Mouse (Mus musculus): ENCODE measurements at regions not wholly inside any gene's neighbourhood (a gene's known extent, or its start where the extent isn't known, plus 50 kb on each side); places are given as distances from the start of the nearest gene placed in this dataset.
"Not testable (repeated sequence)": the region's sequence is repeated elsewhere in the genome, so short reads cannot be mapped to it uniquely, and the experiment has no call there.

GRCm38 (mm10) chr17:59179018-59179417, 165.8 kb upstream of the Nudt12 start:
- ATAC-seq (ENCODE audit: low FRiP score) (no peak), DNase-seq (ENCODE audit: low spot score, missing footprints) (no peak)
- no peaks in the 10 kb centered on the region for H3K4me1 ChIP-seq (ENCODE audit: control insufficient read depth, insufficient read depth, low read length)
- H3K4me2 ChIP-seq: no peak overlapping the region
- no peaks in the 10 kb centered on the region for H3K36me3 ChIP-seq (ENCODE audit: control insufficient read depth, insufficient read depth, low read length)
- no peak overlapping the region for H3K4me3 ChIP-seq (ENCODE audit: low read depth, low read length)
- 81% methylated on average over 2 of the region's 2 CpGs for WGBS
- H3K9ac ChIP-seq (ENCODE audit: low read length): no peak overlapping the region
- H3K27me3 ChIP-seq (ENCODE audit: control insufficient read depth, insufficient read depth, low read length): no peaks in the 10 kb centered on the region
- H3K27ac ChIP-seq (ENCODE audit: low read depth, low read length): no peak overlapping the region
- H3K9me3 ChIP-seq (ENCODE audit: control insufficient read depth, low read length): no peaks in the 10 kb centered on the region

GRCm38 (mm10) chr17:59156345-59156744, 143.2 kb upstream of the Nudt12 start:
- no peak overlapping the region for H3K4me3 ChIP-seq (ENCODE audit: low read depth, low read length)
- no peaks in the 10 kb centered on the region for H3K4me1 ChIP-seq (ENCODE audit: control insufficient read depth, insufficient read depth, low read length)
- no peaks in the 10 kb centered on the region for H3K27me3 ChIP-seq (ENCODE audit: control insufficient read depth, insufficient read depth, low read length)
- no peak for DNase-seq (ENCODE audit: low spot score, missing footprints)
- 81% methylated on average over 2 of the region's 2 CpGs for WGBS
- H3K27ac ChIP-seq (ENCODE audit: low read depth, low read length): no peak overlapping the region
- no peak for ATAC-seq (ENCODE audit: low FRiP score)
- H3K36me3 ChIP-seq (ENCODE audit: control insufficient read depth, insufficient read depth, low read length): no peaks in the 10 kb centered on the region
- H3K9me3 ChIP-seq (ENCODE audit: control insufficient read depth, low read length): no peaks in the 10 kb centered on the region
- H3K4me2 ChIP-seq: no peak overlapping the region
- no peak overlapping the region for H3K9ac ChIP-seq (ENCODE audit: low read length)

GRCm38 (mm10) chr17:59143760-59144157, 130.6 kb upstream of the Nudt12 start:
- Histone ChIP-seq H3K9me3 (ENCODE audit: control insufficient read depth, low read length) (no peaks in the 10 kb centered on the region), H3K36me3 (ENCODE audit: control insufficient read depth, insufficient read depth, low read length) (no peaks in the 10 kb centered on the region)
- 29% methylated on average over 1 of the region's 1 CpGs for WGBS

DNA sequence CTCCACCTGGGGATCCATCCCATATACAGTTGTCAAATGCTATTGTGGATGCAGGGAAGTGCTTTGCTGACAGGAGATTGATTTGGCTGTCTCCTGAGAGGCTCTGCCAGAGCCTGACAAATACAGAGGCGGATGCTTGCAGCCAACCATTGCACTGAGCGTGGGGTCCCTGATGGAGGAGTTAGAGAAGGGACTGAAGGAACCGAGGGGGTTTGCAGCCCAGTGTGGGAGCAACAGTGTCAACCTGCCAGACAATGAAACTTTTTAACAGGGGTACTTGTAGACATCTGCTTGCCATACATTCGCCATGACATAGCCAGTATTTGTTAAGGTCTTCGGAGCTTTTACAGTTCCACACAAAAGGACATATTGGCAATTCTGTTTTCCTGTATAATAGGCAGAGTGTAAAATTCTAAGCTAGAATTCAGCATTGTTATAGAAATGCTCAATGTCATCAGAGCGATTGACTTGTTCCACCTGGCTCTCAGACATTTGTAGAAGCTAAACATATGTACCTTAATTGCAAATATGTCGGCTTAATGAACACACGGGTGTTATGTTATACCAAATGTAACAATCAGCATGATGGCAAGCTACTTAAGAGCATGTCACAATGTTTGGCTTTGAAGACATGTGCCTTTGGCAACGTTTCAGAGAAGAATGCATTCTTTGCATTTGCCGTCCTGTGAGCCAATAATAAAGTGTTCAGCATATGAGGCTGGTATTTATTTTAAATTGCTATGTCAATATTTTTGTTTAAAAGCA, 130.0 kb upstream of the Nudt12 start:
- peaks cover 3% of the 10 kb centered on the region; the same call in 1 of the 2 replicates for H3K4me1 ChIP-seq (ENCODE audit: control insufficient read depth, insufficient read depth, low read length)
- 79% methylated on average over 10 of the region's 10 CpGs for WGBS

More at GRCm38 (mm10) chr17:59143760-59144157, 130.6 kb upstream of the Nudt12 start:
- DNase-seq (ENCODE audit: low spot score, missing footprints): no peak
- Histone ChIP-seq H3K4me2 (no peak overlapping the region), H3K4me1 (ENCODE audit: control insufficient read depth, insufficient read depth, low read length) (peaks cover 3% of the 10 kb centered on the region; the same call in 1 of the 2 replicates), H3K9ac (ENCODE audit: low read length) (no peak overlapping the region), H3K27me3 (ENCODE audit: control insufficient read depth, insufficient read depth, low read length) (no peaks in the 10 kb centered on the region), H3K27ac (ENCODE audit: low read depth, low read length) (no peak overlapping the region), H3K4me3 (ENCODE audit: low read depth, low read length) (no peak overlapping the region)
- ATAC-seq (ENCODE audit: low FRiP score): no peak

GRCm38 (mm10) chr17:59138791-59139190, 125.6 kb upstream of the Nudt12 start:
- no peaks in the 10 kb centered on the region for H3K36me3 ChIP-seq (ENCODE audit: control insufficient read depth, insufficient read depth, low read length)
- H3K27ac ChIP-seq (ENCODE audit: low read depth, low read length): no peak overlapping the region
- 81% methylated on average over 2 of the region's 2 CpGs for WGBS
- no peak overlapping the region for H3K4me3 ChIP-seq (ENCODE audit: low read depth, low read length)
- H3K4me2 ChIP-seq: no peak overlapping the region
- no peaks in the 10 kb centered on the region for H3K4me1 ChIP-seq (ENCODE audit: control insufficient read depth, insufficient read depth, low read length)
- no peak for DNase-seq (ENCODE audit: low spot score, missing footprints)
- no peak overlapping the region for H3K9ac ChIP-seq (ENCODE audit: low read length)
- no peak for ATAC-seq (ENCODE audit: low FRiP score)
- no peaks in the 10 kb centered on the region for H3K9me3 ChIP-seq (ENCODE audit: control insufficient read depth, low read length)
- H3K27me3 ChIP-seq (ENCODE audit: control insufficient read depth, insufficient read depth, low read length): no peaks in the 10 kb centered on the region

More for the DNA sequence above, 130.0 kb upstream of the Nudt12 start:
- Histone ChIP-seq H3K9ac (ENCODE audit: low read length) (no peak overlapping the region), H3K9me3 (ENCODE audit: control insufficient read depth, low read length) (no peaks in the 10 kb centered on the region), H3K36me3 (ENCODE audit: control insufficient read depth, insufficient read depth, low read length) (no peaks in the 10 kb centered on the region), H3K27me3 (ENCODE audit: control insufficient read depth, insufficient read depth, low read length) (no peaks in the 10 kb centered on the region), H3K4me2 (no peak overlapping the region), H3K27ac (ENCODE audit: low read depth, low read length) (no peak overlapping the region), H3K4me3 (ENCODE audit: low read depth, low read length) (no peak overlapping the region)
- ATAC-seq (ENCODE audit: low FRiP score) (no peak), DNase-seq (ENCODE audit: low spot score, missing footprints) (no peak)

GRCm38 (mm10) chr17:59099376-59099775, 86.2 kb upstream of the Nudt12 start:
- WGBS: 10% methylated on average over 5 of the region's 5 CpGs
- Histone ChIP-seq H3K27ac (ENCODE audit: low read depth, low read length) (no peak overlapping the region), H3K4me3 (ENCODE audit: low read depth, low read length) (no peak overlapping the region), H3K27me3 (ENCODE audit: control insufficient read depth, insufficient read depth, low read length) (no peaks in the 10 kb centered on the region), H3K9ac (ENCODE audit: low read length) (no peak overlapping the region), H3K4me1 (ENCODE audit: control insufficient read depth, insufficient read depth, low read length) (no peaks in the 10 kb centered on the region), H3K36me3 (ENCODE audit: control insufficient read depth, insufficient read depth, low read length) (no peaks in the 10 kb centered on the region), H3K4me2 (no peak overlapping the region), H3K9me3 (ENCODE audit: control insufficient read depth, low read length) (no peaks in the 10 kb centered on the region)
- ATAC-seq (ENCODE audit: low FRiP score) (0 out of 2 replicates have a peak, but pooled peaks have one; percentile 44), DNase-seq (ENCODE audit: low spot score, missing footprints) (peak; percentile 89)

DNA sequence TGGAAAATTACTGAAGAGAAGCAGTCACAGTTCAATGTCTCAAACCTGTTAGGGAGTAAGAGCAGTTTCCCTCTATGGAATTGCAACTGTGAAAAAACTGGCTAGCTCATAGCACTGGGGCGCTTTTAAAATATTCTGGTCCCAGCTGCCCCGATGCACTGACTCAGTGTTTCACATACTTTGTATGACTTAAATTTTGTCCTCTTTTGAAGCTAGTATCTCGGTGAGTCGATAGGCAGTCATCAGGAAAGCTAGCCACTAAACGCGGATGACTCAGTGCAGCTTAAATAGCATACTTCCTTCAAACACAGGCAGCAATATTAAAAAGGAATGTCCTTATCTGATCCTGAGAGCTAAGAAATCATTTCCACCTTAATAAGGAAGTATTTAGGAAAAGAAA, 63.7 kb upstream of the Nudt12 start:
- not testable (repeated sequence) for H3K27ac ChIP-seq (ENCODE audit: low read depth, low read length); DNase-seq (ENCODE audit: low spot score, missing footprints); H3K27me3 ChIP-seq (ENCODE audit: control insufficient read depth, insufficient read depth, low read length); H3K4me2 ChIP-seq; H3K4me3 ChIP-seq (ENCODE audit: low read depth, low read length); ATAC-seq (ENCODE audit: low FRiP score); H3K36me3 ChIP-seq (ENCODE audit: control insufficient read depth, insufficient read depth, low read length); H3K9me3 ChIP-seq (ENCODE audit: control insufficient read depth, low read length); H3K9ac ChIP-seq (ENCODE audit: low read length); H3K4me1 ChIP-seq (ENCODE audit: control insufficient read depth, insufficient read depth, low read length)
- WGBS: 94% methylated on average over 2 of the region's 6 CpGs

DNA sequence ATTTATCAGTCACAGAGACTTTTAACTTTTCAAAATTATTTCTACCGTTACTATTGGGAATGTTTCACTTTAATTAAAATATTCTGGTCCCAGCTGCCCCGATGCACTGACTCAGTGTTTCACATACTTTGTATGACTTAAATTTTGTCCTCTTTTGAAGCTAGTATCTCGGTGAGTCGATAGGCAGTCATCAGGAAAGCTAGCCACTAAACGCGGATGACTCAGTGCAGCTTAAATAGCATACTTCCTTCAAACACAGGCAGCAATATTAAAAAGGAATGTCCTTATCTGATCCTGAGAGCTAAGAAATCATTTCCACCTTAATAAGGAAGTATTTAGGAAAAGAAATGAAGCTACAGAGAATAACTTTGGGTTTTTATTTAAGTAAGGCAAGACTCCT, 63.2 kb upstream of the Nudt12 start:
- H3K4me1 ChIP-seq (ENCODE audit: control insufficient read depth, insufficient read depth, low read length); H3K4me3 ChIP-seq (ENCODE audit: low read depth, low read length); H3K27me3 ChIP-seq (ENCODE audit: control insufficient read depth, insufficient read depth, low read length); H3K36me3 ChIP-seq (ENCODE audit: control insufficient read depth, insufficient read depth, low read length); H3K4me2 ChIP-seq; ATAC-seq (ENCODE audit: low FRiP score); H3K9ac ChIP-seq (ENCODE audit: low read length); DNase-seq (ENCODE audit: low spot score, missing footprints); H3K27ac ChIP-seq (ENCODE audit: low read depth, low read length); H3K9me3 ChIP-seq (ENCODE audit: control insufficient read depth, low read length): not testable (repeated sequence)
- WGBS: 88% methylated on average over 2 of the region's 6 CpGs
